Mouse (Mus musculus): Measurements from ENCODE around the gene Scgb2b3. TPM values are rescaled to one million over a fixed set of nuclear protein-coding genes. Genes with fewer than 3 reads are reported as not detected.

Scgb2b3 gene
- not detected in 2 replicates for polyA plus RNA-seq (2012; ENCODE audit: insufficient read depth, low replicate concordance)

GRCm38 (mm10) chr7:31362022-31362560 lies at the start of gene Scgb2b3:
TSS of gene Scgb2b3 (minus strand) at chr7:31362072.
- Histone ChIP-seq H3K27me3 (replicated peaks) (no peaks in the 10 kb centered on the region), H3K9me3 (peaks cover 9% of the 10 kb centered on the region; the same call in 1 of the 2 replicates), H3K36me3 (replicated peaks; ENCODE audit: low read length) (no peaks in the 10 kb centered on the region), H3K4me1 (no peaks in the 10 kb centered on the region), H3K4me3 (replicated peaks) (no peak within 1 kb of the TSS)
- TF ChIP-seq FLI1 (IDR thresholded peaks at IDR 0.05; ENCODE audit: low read length) (no peak), GATA1 (IDR thresholded peaks at IDR 0.05; ENCODE audit: borderline replicate concordance, low read length) (no peak)

GRCm38 (mm10) chr7:31375292-31375691 lies 13.4 kb upstream of the Scgb2b3 start, which contains the start of gene Scgb1b3:
TSS of gene Scgb1b3 (plus strand) at chr7:31375592.
- Histone ChIP-seq H3K27me3 (replicated peaks) (no peaks in the 10 kb centered on the region), H3K4me3 (replicated peaks) (no peak within 1 kb of the TSS), H3K4me1 (no peaks in the 10 kb centered on the region), H3K9me3 (peaks cover 11% of the 10 kb centered on the region), H3K36me3 (replicated peaks; ENCODE audit: low read length) (no peaks in the 10 kb centered on the region)
- TF ChIP-seq GATA1 (IDR thresholded peaks at IDR 0.05; ENCODE audit: borderline replicate concordance, low read length): no peak
- no peak for TF ChIP-seq FLI1 (IDR thresholded peaks at IDR 0.05; ENCODE audit: low read length)

Other genes starting within 250 kb of the Scgb2b3 start
- gene Hpn, start 246.8 kb downstream of the Scgb2b3 start, polyA plus RNA-seq (2012; ENCODE audit: insufficient read depth, low replicate concordance): 1.8 TPM in 1 of 2 replicates, not detected in the other
- gene Scn1b, start 235.1 kb downstream of the Scgb2b3 start, polyA plus RNA-seq (2012; ENCODE audit: insufficient read depth, low replicate concordance): 8.8 and 28.4 TPM in 2 replicates
- gene Gramd1a, start 206.2 kb downstream of the Scgb2b3 start, polyA plus RNA-seq (2012; ENCODE audit: insufficient read depth, low replicate concordance): 122 and 287 TPM in 2 replicates
- not detected in 2 replicates for gene Scgb2b2, start 71.6 kb downstream of the Scgb2b3 start, polyA plus RNA-seq (2012; ENCODE audit: insufficient read depth, low replicate concordance)
- not detected in 2 replicates for gene Scgb1b2, start 70.3 kb downstream of the Scgb2b3 start, polyA plus RNA-seq (2012; ENCODE audit: insufficient read depth, low replicate concordance)
- not detected in 2 replicates for gene Scgb1b3, start 13.5 kb upstream of the Scgb2b3 start, polyA plus RNA-seq (2012; ENCODE audit: insufficient read depth, low replicate concordance)